Comparison of ENCODE assay signal across 7 mouse cellular contexts in genomic region chr13:36695516-36696201, GRCm38 (mm10). TPM values are rescaled to one million over a fixed set of nuclear protein-coding genes. Genes with fewer than 3 reads are reported as not detected.
A peak's percentile ranks its signal among the peaks of the same experiment; 100 is the strongest.
DNase-seq lines count a peak whose midpoint lies in the region; ATAC-seq lines count a peak whose summit lies in the region.

No protein-coding gene starts in this region.

- intact Hi-C loops in left cerebral cortex, postnatal 14 days (cut with DNase I) = loop anchor here (2.0 kb wide), 1 partner anchor 189 kb away; no protein-coding TSS in a partner anchor

- DNase-seq in NIH3T3 (ENCODE audit: low read depth) = peak; percentile 70
- peak; percentile 83 for DNase-seq in adrenal gland, adult 2 months
- peak; percentile 6 to 8 for DNase-seq in frontal cortex, postnatal 14 days (ENCODE audit: low spot score in 2 of 2)
- peak; percentile 12 to 61 for DNase-seq in left cerebral cortex, postnatal 14 days (ENCODE audit: low spot score in 2 of 2)
- no peak for DNase-seq in thymus, postnatal 36 days
- DNase-seq in natural killer cell, adult 2 months (ENCODE audit: low spot score in 2 of 2) = no peak

- no peak for ATAC-seq in megakaryocyte-erythroid progenitor cell, adult 5-6 weeks (replicated peaks; ENCODE audit: low FRiP score, low TSS enrichment, poor library complexity, severe bottlenecking)

RNA-seq across cellular contexts. Expression of gene Nrn1, which starts 39.3 kb away (rescaled TPM):
- 1 to 10 TPM; 4.1 to 4.7 TPM for total RNA-seq in adrenal gland, adult 2 months (2021)
- polyA plus RNA-seq in adrenal gland, adult 2 months (2012; rRNA removed) = 1.7 TPM in 2 replicates
- 100 to 1,000 TPM; 259 to 287 TPM for total RNA-seq in left cerebral cortex, postnatal 14 days (2021)
- not detected in 2 replicates for total RNA-seq in megakaryocyte-erythroid progenitor cell, adult 5-6 weeks (2014; fragmentation: Nextera tagmentation)
- total RNA-seq in megakaryocyte-erythroid progenitor cell, adult 5-6 weeks (2017) = not detected in 2 replicates

Comparison
In these comparisons a context has a peak if more than half of its experiments do, and no peak if none do; other contexts are left out.
1. DNase-seq: peak in NIH3T3 (single experiment), adrenal gland, adult 2 months (single experiment), frontal cortex, postnatal 14 days (2 of 2) and left cerebral cortex, postnatal 14 days (2 of 2); none in thymus, postnatal 36 days (0 of 2) and natural killer cell, adult 2 months (0 of 2).
2. RNA of gene Nrn1, which starts 39.3 kb away (total RNA-seq): 259 to 287 TPM in left cerebral cortex, postnatal 14 days; 4.1 to 4.7 TPM in adrenal gland, adult 2 months and not detected in megakaryocyte-erythroid progenitor cell, adult 5-6 weeks; every median in the first group is over 10 times any median in the second.